Comparison of ENCODE assay signal across 21 mouse cellular contexts in the genomic region with DNA sequence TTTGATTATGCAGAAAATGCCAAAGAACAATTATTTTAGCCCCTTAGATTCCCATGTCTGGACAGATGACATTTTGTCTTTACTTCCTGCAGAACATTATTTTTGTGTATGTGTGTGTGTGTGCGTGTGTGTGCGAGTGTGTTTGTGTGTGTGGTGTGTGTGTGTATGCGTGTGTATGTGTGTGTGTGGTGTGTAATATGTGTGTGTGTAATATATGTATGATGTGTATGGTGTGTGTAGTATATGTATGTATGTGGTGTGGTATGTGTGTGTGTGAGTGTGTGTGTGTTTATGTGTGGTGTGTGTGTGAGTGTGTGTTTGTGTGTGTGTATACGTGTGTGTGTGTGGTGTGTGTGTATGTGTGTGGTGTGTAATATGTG. TPM values are rescaled to one million over a fixed set of nuclear protein-coding genes. Genes with fewer than 3 reads are reported as not detected.
DNase-seq lines count a peak whose midpoint lies in the region; ATAC-seq and TF ChIP-seq lines count a peak whose summit lies in the region.
"Had no signal": no experiment of that assay in that cellular context is flagged by ENCODE, and none has a peak within 500 bp of the region (broad histone marks: within the 10 kb centered on the region; RNA-seq: fewer than 3 reads in every experiment).

No protein-coding gene starts in this region.

- no peak overlapping the region for H3K9ac ChIP-seq in intestine, embryonic 15.5 days
- no peak overlapping the region for H3K9ac ChIP-seq in intestine, postnatal 0 days (ENCODE audit: low read depth, low read length)
- no peak overlapping the region for H3K9ac ChIP-seq in embryonic facial prominence, embryonic 13.5 days
- H3K9ac ChIP-seq in embryonic facial prominence, embryonic 14.5 days (ENCODE audit: low read depth, low read length): no peak overlapping the region
- no peak overlapping the region for H3K9ac ChIP-seq in stomach, embryonic 14.5 days (replicated peaks; ENCODE audit: low read depth, low read length)
- no peak overlapping the region for H3K9ac ChIP-seq in liver, embryonic 11.5 days (ENCODE audit: low read depth, low read length)
- H3K9ac ChIP-seq: hindbrain, embryonic 13.5 days; midbrain, embryonic 15.5 days had no signal

- H3K4me3 ChIP-seq in intestine, embryonic 15.5 days (replicated peaks): no peak overlapping the region
- no peak overlapping the region for H3K4me3 ChIP-seq in intestine, postnatal 0 days (ENCODE audit: low read depth, low read length)
- H3K4me3 ChIP-seq in embryonic facial prominence, embryonic 13.5 days: no peak overlapping the region
- no peak overlapping the region for H3K4me3 ChIP-seq in embryonic facial prominence, embryonic 14.5 days (ENCODE audit: low read depth, low read length)
- no peak overlapping the region for H3K4me3 ChIP-seq in stomach, embryonic 14.5 days (ENCODE audit: low read depth, low read length)
- no peak overlapping the region for H3K4me3 ChIP-seq in liver, embryonic 11.5 days (ENCODE audit: low read depth, low read length)
- H3K4me3 ChIP-seq: heart, adult 2 months; hindbrain, embryonic 13.5 days; layer of hippocampus, adult 2 months; midbrain, embryonic 15.5 days; myocyte; neural tube, embryonic 13.5 days had no signal

- 83% methylated on average over 4 of the region's 4 CpGs for WGBS in intestine, embryonic 15.5 days
- 90% methylated on average over 4 of the region's 4 CpGs for WGBS in intestine, postnatal 0 days
- 91% methylated on average over 4 of the region's 4 CpGs for WGBS in embryonic facial prominence, embryonic 13.5 days
- WGBS in embryonic facial prominence, embryonic 14.5 days: 91% methylated on average over 4 of the region's 4 CpGs
- 87% methylated on average over 4 of the region's 4 CpGs for WGBS in stomach, embryonic 14.5 days
- WGBS in liver, embryonic 11.5 days: 92% methylated on average over 4 of the region's 4 CpGs

- H3K27me3 ChIP-seq in intestine, embryonic 15.5 days (replicated peaks): no peaks in the 10 kb centered on the region
- H3K27me3 ChIP-seq in intestine, postnatal 0 days (replicated peaks; ENCODE audit: control insufficient read depth, insufficient read depth, low read length): no peaks in the 10 kb centered on the region
- H3K27me3 ChIP-seq in embryonic facial prominence, embryonic 13.5 days: no peaks in the 10 kb centered on the region
- no peaks in the 10 kb centered on the region for H3K27me3 ChIP-seq in embryonic facial prominence, embryonic 14.5 days (replicated peaks; ENCODE audit: control insufficient read depth, insufficient read depth, low read length)
- no peaks in the 10 kb centered on the region for H3K27me3 ChIP-seq in stomach, embryonic 14.5 days (ENCODE audit: control insufficient read depth, insufficient read depth, low read length)
- H3K27me3 ChIP-seq in liver, embryonic 11.5 days (replicated peaks; ENCODE audit: control insufficient read depth, insufficient read depth, low read length): no peaks in the 10 kb centered on the region
- H3K27me3 ChIP-seq: midbrain, embryonic 15.5 days; neural tube, embryonic 13.5 days had no signal

- no peak for DNase-seq in embryonic facial prominence, embryonic 14.5 days (ENCODE audit: low spot score)
- DNase-seq in liver, embryonic 11.5 days (ENCODE audit: low spot score): no peak
- DNase-seq in urinary bladder, postnatal 14 days (ENCODE audit: low spot score): no peak
- DNase-seq: adrenal gland, adult 2 months; cerebellum, adult 11 months; gastrocnemius, postnatal 10 days; heart, adult 2 months; kidney, postnatal 25 days; layer of hippocampus, postnatal 36 days; lung, postnatal 36 days; right cerebral cortex, postnatal 25 days; thymus, adult 18-20 months had no signal

- H3K36me3 ChIP-seq in intestine, embryonic 15.5 days: no peaks in the 10 kb centered on the region
- H3K36me3 ChIP-seq in intestine, postnatal 0 days (ENCODE audit: control insufficient read depth, insufficient read depth): no peaks in the 10 kb centered on the region
- no peaks in the 10 kb centered on the region for H3K36me3 ChIP-seq in embryonic facial prominence, embryonic 13.5 days
- H3K36me3 ChIP-seq in embryonic facial prominence, embryonic 14.5 days (ENCODE audit: control insufficient read depth, insufficient read depth, low read length): no peaks in the 10 kb centered on the region
- H3K36me3 ChIP-seq in stomach, embryonic 14.5 days (ENCODE audit: control insufficient read depth, insufficient read depth, low read length): no peaks in the 10 kb centered on the region
- no peaks in the 10 kb centered on the region for H3K36me3 ChIP-seq in liver, embryonic 11.5 days (ENCODE audit: control insufficient read depth, insufficient read depth, low read length)
- H3K36me3 ChIP-seq: hindbrain, embryonic 13.5 days; midbrain, embryonic 15.5 days; neural tube, embryonic 13.5 days had no signal

- H3K27ac ChIP-seq in intestine, embryonic 15.5 days: peak overlapping the region; percentile 42; the same call in 1 of the 2 replicates
- no peak overlapping the region for H3K27ac ChIP-seq in intestine, postnatal 0 days (ENCODE audit: low read depth, low read length)
- H3K27ac ChIP-seq in embryonic facial prominence, embryonic 13.5 days: peak overlapping the region; percentile 78
- H3K27ac ChIP-seq in embryonic facial prominence, embryonic 14.5 days (replicated peaks; ENCODE audit: low read depth, low read length): 0 out of 2 replicates have a peak overlapping the region, but pooled peaks have one; percentile 44
- H3K27ac ChIP-seq in stomach, embryonic 14.5 days (ENCODE audit: low read length): peak overlapping the region; percentile 87
- no peak overlapping the region for H3K27ac ChIP-seq in liver, embryonic 11.5 days (ENCODE audit: low read depth, low read length)
- H3K27ac ChIP-seq: heart, adult 2 months; hindbrain, embryonic 13.5 days; layer of hippocampus, adult 2 months; midbrain, embryonic 15.5 days; neural tube, embryonic 13.5 days had no signal

- H3K9me3 ChIP-seq in intestine, embryonic 15.5 days: no peaks in the 10 kb centered on the region
- H3K9me3 ChIP-seq in intestine, postnatal 0 days (ENCODE audit: control insufficient read depth): no peaks in the 10 kb centered on the region
- H3K9me3 ChIP-seq in embryonic facial prominence, embryonic 13.5 days: no peaks in the 10 kb centered on the region; the same call in 1 of the 2 replicates
- H3K9me3 ChIP-seq in embryonic facial prominence, embryonic 14.5 days (ENCODE audit: control insufficient read depth, low read length): peaks cover 12% of the 10 kb centered on the region; the same call in 1 of the 2 replicates
- no peaks in the 10 kb centered on the region for H3K9me3 ChIP-seq in stomach, embryonic 14.5 days (ENCODE audit: control insufficient read depth, low read depth, low read length)
- H3K9me3 ChIP-seq in liver, embryonic 11.5 days (ENCODE audit: control insufficient read depth, low read length): no peaks in the 10 kb centered on the region
- H3K9me3 ChIP-seq: hindbrain, embryonic 13.5 days; midbrain, embryonic 15.5 days had no signal

- TF ChIP-seq CTCF in intestine, postnatal 0 days (IDR thresholded peaks at IDR 0.05; ENCODE audit: low read depth): no peak

- H3K4me1 ChIP-seq in intestine, embryonic 15.5 days (replicated peaks): no peaks in the 10 kb centered on the region
- H3K4me1 ChIP-seq in intestine, postnatal 0 days (replicated peaks; ENCODE audit: control insufficient read depth, insufficient read depth, low read length): no peaks in the 10 kb centered on the region
- H3K4me1 ChIP-seq in embryonic facial prominence, embryonic 13.5 days: peaks cover 17% of the 10 kb centered on the region
- no peaks in the 10 kb centered on the region for H3K4me1 ChIP-seq in embryonic facial prominence, embryonic 14.5 days (ENCODE audit: control insufficient read depth, insufficient read depth, low read length)
- 0 out of 2 replicates have a peak, but pooled peaks cover 2% of the 10 kb centered on the region for H3K4me1 ChIP-seq in stomach, embryonic 14.5 days (ENCODE audit: control insufficient read depth, insufficient read depth, low read length)
- H3K4me1 ChIP-seq in liver, embryonic 11.5 days (replicated peaks; ENCODE audit: control insufficient read depth, insufficient read depth, low read length): peaks cover 1% of the 10 kb centered on the region

- no peak for ATAC-seq in intestine, embryonic 15.5 days
- ATAC-seq in intestine, postnatal 0 days: no peak
- ATAC-seq in embryonic facial prominence, embryonic 13.5 days (ENCODE audit: insufficient number of reproducible peaks, insufficient read depth, low FRiP score, low TSS enrichment, low read depth): 0 out of 2 replicates have a peak, but pooled peaks have one; percentile 71
- no peak for ATAC-seq in embryonic facial prominence, embryonic 14.5 days (ENCODE audit: low read depth)
- ATAC-seq in stomach, embryonic 14.5 days (ENCODE audit: insufficient number of reproducible peaks, insufficient read depth, low FRiP score, low read depth): 0 out of 2 replicates have a peak, but pooled peaks have one; percentile 33
- ATAC-seq in liver, embryonic 11.5 days (replicated peaks; ENCODE audit: low FRiP score): no peak
- ATAC-seq: midbrain, embryonic 15.5 days had no signal

- peak overlapping the region; percentile 39; the same call in 1 of the 2 replicates for H3K4me2 ChIP-seq in intestine, embryonic 15.5 days (replicated peaks)
- H3K4me2 ChIP-seq in intestine, postnatal 0 days (replicated peaks; ENCODE audit: low read depth): no peak overlapping the region
- H3K4me2 ChIP-seq in embryonic facial prominence, embryonic 13.5 days: peak overlapping the region; percentile 40; the same call in 1 of the 2 replicates
- no peak overlapping the region for H3K4me2 ChIP-seq in embryonic facial prominence, embryonic 14.5 days (ENCODE audit: low read depth, low read length)
- H3K4me2 ChIP-seq in stomach, embryonic 14.5 days (replicated peaks; ENCODE audit: low read depth, low read length): no peak overlapping the region
- no peak overlapping the region for H3K4me2 ChIP-seq in liver, embryonic 11.5 days

RNA-seq across cellular contexts. Expression of a gene that starts 45.2 kb away (rescaled TPM):
- polyA plus RNA-seq in intestine, embryonic 15.5 days (2015; fragmentation: Nextera tagmentation; extraction: Ambion mirVana): 60.0 and 63.7 TPM in 2 replicates
- 76.2 and 88.6 TPM in 2 replicates for polyA plus RNA-seq in intestine, postnatal 0 days (2015; fragmentation: Nextera tagmentation; extraction: Ambion mirVana)
- polyA plus RNA-seq in embryonic facial prominence, embryonic 13.5 days (2015; fragmentation: Nextera tagmentation; extraction: Ambion mirVana): 78.7 and 88.4 TPM in 2 replicates
- polyA plus RNA-seq in embryonic facial prominence, embryonic 14.5 days (2014; fragmentation: Nextera tagmentation; extraction: Ambion mirVana): 59.7 and 60.0 TPM in 2 replicates
- 67.7 and 71.7 TPM in 2 replicates for polyA plus RNA-seq in stomach, embryonic 14.5 days (2014; fragmentation: Nextera tagmentation; extraction: Ambion mirVana)
- polyA plus RNA-seq in liver, embryonic 11.5 days (2014; fragmentation: Nextera tagmentation; extraction: Ambion mirVana): 83.9 and 89.4 TPM in 2 replicates

RNA-seq across cellular contexts. Expression of a gene that starts 52.5 kb away (rescaled TPM):
- polyA plus RNA-seq in intestine, embryonic 15.5 days (2015; fragmentation: Nextera tagmentation; extraction: Ambion mirVana): 450 and 479 TPM in 2 replicates
- 252 and 263 TPM in 2 replicates for polyA plus RNA-seq in intestine, postnatal 0 days (2015; fragmentation: Nextera tagmentation; extraction: Ambion mirVana)
- 512 and 574 TPM in 2 replicates for polyA plus RNA-seq in embryonic facial prominence, embryonic 13.5 days (2015; fragmentation: Nextera tagmentation; extraction: Ambion mirVana)
- polyA plus RNA-seq in embryonic facial prominence, embryonic 14.5 days (2014; fragmentation: Nextera tagmentation; extraction: Ambion mirVana): 349 and 369 TPM in 2 replicates
- 506 and 565 TPM in 2 replicates for polyA plus RNA-seq in stomach, embryonic 14.5 days (2014; fragmentation: Nextera tagmentation; extraction: Ambion mirVana)
- polyA plus RNA-seq in liver, embryonic 11.5 days (2014; fragmentation: Nextera tagmentation; extraction: Ambion mirVana): 360 and 390 TPM in 2 replicates

Comparison
In these comparisons a context has a peak if more than half of its experiments do, and no peak if none do; other contexts are left out.
1. ATAC-seq: peak in embryonic facial prominence, embryonic 13.5 days (single experiment) and stomach, embryonic 14.5 days (single experiment); none in intestine, embryonic 15.5 days (single experiment), intestine, postnatal 0 days (single experiment), embryonic facial prominence, embryonic 14.5 days (single experiment) and liver, embryonic 11.5 days (single experiment).
2. H3K27ac ChIP-seq: peak in intestine, embryonic 15.5 days (single experiment), embryonic facial prominence, embryonic 13.5 days (single experiment), embryonic facial prominence, embryonic 14.5 days (single experiment) and stomach, embryonic 14.5 days (single experiment); none in intestine, postnatal 0 days (single experiment) and liver, embryonic 11.5 days (single experiment).
3. H3K4me2 ChIP-seq: peak in intestine, embryonic 15.5 days (single experiment) and embryonic facial prominence, embryonic 13.5 days (single experiment); none in intestine, postnatal 0 days (single experiment), embryonic facial prominence, embryonic 14.5 days (single experiment), stomach, embryonic 14.5 days (single experiment) and liver, embryonic 11.5 days (single experiment).